Mouse (Mus musculus): ENCODE results near the gene Clic1. TPM values are rescaled to one million over a fixed set of nuclear protein-coding genes. Genes with fewer than 3 reads are reported as not detected.

Gene Clic1
- polyA plus RNA-seq, 1 experiment from 2014 or later, result 24.7 TPM

DNA sequence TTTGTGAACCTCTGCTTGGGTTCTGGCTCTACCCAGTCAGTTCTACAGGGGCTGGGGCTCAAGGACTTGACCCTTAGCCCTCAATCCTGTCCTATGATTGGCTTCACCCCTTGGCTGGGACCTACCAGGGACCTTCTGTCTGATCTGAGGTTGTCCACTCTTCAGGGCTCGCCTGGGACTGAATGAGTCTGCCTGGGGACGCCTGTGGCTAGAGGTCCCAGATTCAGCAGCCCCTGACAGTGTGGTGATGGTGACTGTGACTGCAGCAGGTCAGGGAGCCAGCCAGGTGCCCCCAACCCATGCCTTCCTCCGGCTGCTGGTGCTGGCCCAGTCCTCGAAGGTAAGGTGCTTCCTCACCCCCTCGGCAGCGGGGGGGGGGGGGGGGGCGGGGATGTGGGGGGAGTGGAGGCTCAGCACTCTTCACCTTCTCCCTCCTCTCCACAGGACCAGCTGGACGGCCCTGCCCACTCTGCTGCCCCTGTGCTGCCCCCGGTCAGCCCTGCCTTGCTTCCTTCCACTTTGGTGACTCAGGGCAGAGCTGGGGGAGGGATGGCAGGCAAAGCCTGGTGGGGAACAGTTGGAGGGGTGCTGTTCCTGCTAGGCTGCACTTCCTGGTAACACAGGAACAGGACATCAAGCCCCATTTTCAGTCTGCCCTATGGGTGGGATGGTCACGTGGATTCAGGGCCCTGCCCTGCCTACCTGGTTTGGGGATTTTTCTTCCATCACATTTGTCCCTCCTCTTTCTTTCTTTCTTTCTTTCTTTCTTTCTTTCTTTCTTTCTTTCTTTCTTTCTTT lies 24.9 kb upstream of the Clic1 start:
- ATAC-seq (ENCODE audit: low FRiP score), result no peak
- WGBS, result 69% methylated on average over 7 of the region's 10 CpGs
- no peaks in the 10 kb centered on the region for H3K27me3 ChIP-seq (ENCODE audit: control insufficient read depth, insufficient read depth, low read length)

DNA sequence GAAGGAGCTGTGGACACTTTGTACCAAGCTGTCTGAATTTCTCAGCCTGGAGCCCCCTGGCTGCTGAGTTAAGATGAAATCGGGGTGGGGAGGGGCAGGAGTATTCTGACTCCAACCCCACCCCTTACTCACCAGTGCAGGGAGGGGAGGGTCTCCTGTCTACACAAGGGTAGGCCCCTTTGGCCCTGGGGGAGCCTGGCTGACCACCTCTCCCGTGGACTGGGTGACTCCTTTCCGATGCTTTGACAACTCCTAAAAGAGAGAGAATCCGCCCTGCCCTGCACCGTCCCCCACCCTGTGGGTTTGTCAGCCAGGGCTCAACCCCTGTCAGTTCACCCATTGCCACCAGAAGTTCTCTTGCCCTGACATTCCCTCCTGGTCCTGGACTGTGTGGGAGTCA lies 23.6 kb upstream of the Clic1 start:
- Histone ChIP-seq H3K4me1 (replicated peaks; ENCODE audit: control insufficient read depth, insufficient read depth, low read length) (peaks cover 7% of the 10 kb centered on the region), H3K27me3 (ENCODE audit: control insufficient read depth, insufficient read depth, low read length) (no peaks in the 10 kb centered on the region), H3K9me3 (ENCODE audit: control insufficient read depth, low read length) (no peaks in the 10 kb centered on the region), H3K36me3 (replicated peaks; ENCODE audit: control insufficient read depth, insufficient read depth) (no peaks in the 10 kb centered on the region), H3K4me3 (replicated peaks; ENCODE audit: low read length) (no peak overlapping the region), H3K4me2 (replicated peaks) (no peak overlapping the region), H3K9ac (no peak overlapping the region), H3K27ac (no peak overlapping the region)
- DNase-seq (ENCODE audit: low spot score) (no peak), ATAC-seq (ENCODE audit: low FRiP score) (no peak)
- 75% methylated on average over 5 of the region's 5 CpGs for WGBS

More for the DNA sequence above, 24.9 kb upstream of the Clic1 start:
- DNase-seq (ENCODE audit: low spot score), result no peak
- Histone ChIP-seq H3K9ac (no peak overlapping the region), H3K4me1 (replicated peaks; ENCODE audit: control insufficient read depth, insufficient read depth, low read length) (peaks cover 6% of the 10 kb centered on the region), H3K9me3 (ENCODE audit: control insufficient read depth, low read length) (no peaks in the 10 kb centered on the region), H3K4me2 (replicated peaks) (no peak overlapping the region), H3K36me3 (replicated peaks; ENCODE audit: control insufficient read depth, insufficient read depth) (no peaks in the 10 kb centered on the region), H3K4me3 (replicated peaks; ENCODE audit: low read length) (no peak overlapping the region), H3K27ac (no peak overlapping the region)

DNA sequence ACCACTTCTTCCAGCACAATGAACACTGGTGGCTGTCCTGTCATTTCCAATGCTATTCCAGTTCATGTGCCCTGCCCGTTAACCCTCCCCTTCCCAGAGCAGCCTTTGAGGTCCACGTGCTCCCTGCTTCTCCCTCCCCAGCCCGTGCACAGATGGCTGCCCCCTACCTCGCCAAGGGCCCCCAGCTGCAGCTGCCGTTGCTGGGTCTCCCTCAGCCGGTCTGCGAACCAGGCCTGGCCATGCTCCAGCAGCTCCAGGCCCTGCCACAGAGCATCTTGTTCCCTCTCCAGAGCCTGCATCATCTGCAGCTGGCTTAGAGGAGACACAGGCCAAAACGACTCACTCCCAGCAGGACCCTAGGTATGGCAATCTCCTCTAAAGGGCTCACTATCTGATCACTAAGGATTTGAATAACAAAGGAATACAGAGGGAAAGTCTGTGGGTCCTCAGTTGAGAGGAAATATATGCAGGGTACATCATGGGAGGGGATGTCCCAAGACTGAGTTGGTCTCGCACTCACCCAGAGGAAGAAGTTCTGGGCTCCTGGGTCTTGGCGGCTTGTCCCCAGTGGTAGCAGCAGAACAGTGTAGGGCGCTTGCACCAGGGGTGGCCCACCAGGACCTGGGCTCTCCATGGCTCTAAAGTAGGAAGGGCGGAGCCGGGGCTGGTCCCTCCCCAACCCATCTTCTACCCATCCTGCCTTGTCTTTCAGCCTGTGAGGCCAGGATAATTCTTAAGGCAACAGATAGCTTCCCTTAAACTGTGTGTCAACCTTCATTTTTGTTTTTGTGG lies 22.3 kb upstream of the Clic1 start, which contains the start of gene Sapcd1:
Gene Sapcd1, minus strand, starts transcription at position 740 of the 792 bp plus-strand sequence.
- H3K4me3 ChIP-seq (replicated peaks; ENCODE audit: low read length), result no peak within 1 kb of the TSS
- WGBS, result 24% methylated on average over 13 of the region's 13 CpGs
- no peak within 1 kb of the TSS for H3K9ac ChIP-seq
- no peaks in the 10 kb centered on the region for H3K36me3 ChIP-seq (replicated peaks; ENCODE audit: control insufficient read depth, insufficient read depth)
- 0 out of 2 replicates have a peak within 1 kb of the TSS, but pooled peaks have one; percentile 2 for H3K4me2 ChIP-seq (replicated peaks)
- H3K27me3 ChIP-seq (ENCODE audit: control insufficient read depth, insufficient read depth, low read length), result no peaks in the 10 kb centered on the region
- no peaks in the 10 kb centered on the region for H3K9me3 ChIP-seq (ENCODE audit: control insufficient read depth, low read length)
- peaks cover 7% of the 10 kb centered on the region for H3K4me1 ChIP-seq (replicated peaks; ENCODE audit: control insufficient read depth, insufficient read depth, low read length)
- DNase-seq (ENCODE audit: low spot score) (peak; percentile 35), ATAC-seq (ENCODE audit: low FRiP score) (peak; percentile 51; the same call in 1 of the 2 replicates)
- peak within 1 kb of the TSS; percentile 54 for H3K27ac ChIP-seq

DNA sequence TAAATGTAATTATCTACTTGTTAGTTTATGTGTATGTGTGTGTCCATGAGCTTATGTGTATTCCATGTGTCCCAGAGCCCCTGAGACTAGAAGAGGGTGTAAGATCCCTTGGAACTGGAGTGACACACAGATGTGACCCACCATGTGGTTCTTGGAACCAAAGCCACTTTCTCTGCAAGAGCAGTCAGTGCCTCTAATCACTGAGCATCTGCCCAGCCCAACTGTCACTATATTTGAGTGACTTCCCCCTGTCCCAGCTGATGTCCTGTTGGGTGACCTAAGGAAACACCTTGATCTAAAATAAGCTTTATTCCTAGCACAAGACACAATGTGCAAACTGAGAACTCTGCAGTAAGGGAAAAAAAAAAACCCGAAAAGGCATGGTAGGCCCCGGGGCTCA lies 21.5 kb upstream of the Clic1 start:
- Histone ChIP-seq H3K27me3 (ENCODE audit: control insufficient read depth, insufficient read depth, low read length) (no peaks in the 10 kb centered on the region), H3K9me3 (ENCODE audit: control insufficient read depth, low read length) (no peaks in the 10 kb centered on the region), H3K9ac (no peak overlapping the region), H3K4me1 (replicated peaks; ENCODE audit: control insufficient read depth, insufficient read depth, low read length) (peaks cover 7% of the 10 kb centered on the region), H3K4me2 (replicated peaks) (no peak overlapping the region), H3K36me3 (replicated peaks; ENCODE audit: control insufficient read depth, insufficient read depth) (no peaks in the 10 kb centered on the region), H3K4me3 (replicated peaks; ENCODE audit: low read length) (no peak overlapping the region), H3K27ac (peak overlapping the region; percentile 26; the same call in 1 of the 2 replicates)
- ATAC-seq (ENCODE audit: low FRiP score) (no peak), DNase-seq (ENCODE audit: low spot score) (no peak)
- 90% methylated on average over 2 of the region's 2 CpGs for WGBS

DNA sequence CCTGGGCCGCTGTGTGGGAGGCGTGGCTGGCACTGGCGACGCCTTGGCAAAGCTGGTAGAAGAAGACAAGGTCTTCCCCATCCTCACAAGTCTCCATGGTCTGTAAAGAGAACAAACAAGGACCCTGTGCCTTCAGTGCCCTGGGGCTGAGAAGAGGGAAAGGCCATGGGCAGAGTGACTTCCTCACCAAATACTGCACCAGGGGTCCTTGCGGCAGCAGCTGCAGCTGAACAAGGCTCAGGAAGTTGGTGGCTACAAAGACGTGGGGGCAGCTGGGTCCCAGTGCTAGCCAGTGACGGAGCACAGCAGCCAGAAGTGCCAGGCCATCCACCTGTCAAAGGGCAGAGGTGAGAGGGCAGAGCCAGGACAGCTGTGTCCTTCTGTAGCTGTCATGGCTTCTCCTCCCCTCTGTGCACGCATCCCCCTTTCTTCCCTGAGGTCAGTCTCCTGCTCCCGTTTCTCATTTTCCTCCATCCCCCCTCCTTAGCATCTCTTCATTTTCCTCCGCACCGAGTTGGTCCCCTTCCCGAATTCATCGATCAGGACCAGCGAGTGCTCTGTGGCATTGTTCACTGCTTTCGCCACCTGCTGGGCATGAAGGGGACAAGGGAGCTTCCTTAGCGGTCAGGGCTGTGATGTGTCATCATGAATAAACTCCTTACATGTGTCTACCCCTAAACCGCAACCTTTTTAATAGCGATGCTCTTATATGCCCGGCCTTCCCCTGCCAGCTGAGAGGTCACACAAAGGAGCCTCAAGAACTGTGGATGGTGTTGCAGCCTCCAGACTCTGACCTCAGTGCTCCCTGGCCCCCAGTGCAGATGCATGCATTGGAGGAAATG lies 19.9 kb upstream of the Clic1 start:
- Histone ChIP-seq H3K4me3 (replicated peaks; ENCODE audit: low read length) (no peak overlapping the region; the same call in 1 of the 2 replicates), H3K9ac (peak overlapping the region; percentile 32; the same call in 1 of the 2 replicates), H3K4me2 (replicated peaks) (peak overlapping the region; percentile 44), H3K27me3 (ENCODE audit: control insufficient read depth, insufficient read depth, low read length) (no peaks in the 10 kb centered on the region), H3K9me3 (ENCODE audit: control insufficient read depth, low read length) (no peaks in the 10 kb centered on the region), H3K36me3 (replicated peaks; ENCODE audit: control insufficient read depth, insufficient read depth) (no peaks in the 10 kb centered on the region), H3K4me1 (replicated peaks; ENCODE audit: control insufficient read depth, insufficient read depth, low read length) (peaks cover 7% of the 10 kb centered on the region), H3K27ac (no peak overlapping the region)
- WGBS, result 26% methylated on average over 19 of the region's 19 CpGs
- DNase-seq (ENCODE audit: low spot score) (peak; percentile 51), ATAC-seq (ENCODE audit: low FRiP score) (no peak)

DNA sequence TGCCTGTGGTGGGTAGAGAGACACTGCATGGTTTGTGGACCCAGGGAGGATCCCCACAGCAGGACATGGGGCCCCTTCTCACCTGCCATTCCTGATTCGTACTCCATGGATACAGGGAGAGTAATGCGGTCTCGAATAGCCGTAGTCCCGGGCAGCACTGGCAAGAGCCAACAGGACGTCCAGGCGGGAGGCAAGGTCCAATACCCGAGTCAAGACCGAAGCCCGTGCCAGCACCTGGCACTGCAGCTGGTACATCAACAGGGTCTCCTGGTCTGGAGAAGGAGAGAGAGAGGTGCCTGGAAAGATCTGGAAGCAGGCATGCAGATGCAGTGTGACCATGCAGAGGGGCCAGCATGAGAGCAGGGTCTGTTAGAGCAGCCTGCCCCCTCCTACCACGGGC lies 18.5 kb upstream of the Clic1 start:
- Histone ChIP-seq H3K9me3 (ENCODE audit: control insufficient read depth, low read length) (no peaks in the 10 kb centered on the region), H3K4me2 (replicated peaks) (no peak overlapping the region), H3K27ac (no peak overlapping the region), H3K9ac (no peak overlapping the region), H3K4me1 (replicated peaks; ENCODE audit: control insufficient read depth, insufficient read depth, low read length) (peaks cover 7% of the 10 kb centered on the region), H3K36me3 (replicated peaks; ENCODE audit: control insufficient read depth, insufficient read depth) (no peaks in the 10 kb centered on the region), H3K27me3 (ENCODE audit: control insufficient read depth, insufficient read depth, low read length) (no peaks in the 10 kb centered on the region), H3K4me3 (replicated peaks; ENCODE audit: low read length) (no peak overlapping the region)
- 88% methylated on average over 11 of the region's 11 CpGs for WGBS
- no peak for ATAC-seq (ENCODE audit: low FRiP score)
- no peak for DNase-seq (ENCODE audit: low spot score)

DNA sequence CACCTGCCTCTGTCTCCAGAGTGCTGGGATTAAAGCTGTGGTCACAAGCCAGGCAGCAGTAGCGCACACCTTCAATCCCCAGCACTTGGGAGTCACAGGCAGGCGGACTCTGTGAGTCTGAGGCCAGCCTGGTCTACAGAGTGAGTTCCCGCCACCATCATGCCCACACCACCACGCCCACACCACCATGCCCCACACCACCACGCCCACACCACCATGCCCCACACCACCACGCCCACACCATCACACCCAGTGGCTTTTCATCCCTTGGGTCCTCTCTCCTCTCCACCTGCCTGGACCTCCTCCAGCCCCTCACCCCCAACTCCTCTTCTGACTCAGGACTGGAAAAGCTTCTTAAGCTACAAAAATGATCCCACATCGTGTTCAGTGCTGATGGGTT lies 17.9 kb upstream of the Clic1 start:
- Histone ChIP-seq H3K9ac (no peak overlapping the region), H3K4me2 (replicated peaks) (no peak overlapping the region), H3K27me3 (ENCODE audit: control insufficient read depth, insufficient read depth, low read length) (no peaks in the 10 kb centered on the region), H3K4me3 (replicated peaks; ENCODE audit: low read length) (no peak overlapping the region), H3K27ac (no peak overlapping the region), H3K36me3 (replicated peaks; ENCODE audit: control insufficient read depth, insufficient read depth) (no peaks in the 10 kb centered on the region), H3K4me1 (replicated peaks; ENCODE audit: control insufficient read depth, insufficient read depth, low read length) (peaks cover 7% of the 10 kb centered on the region), H3K9me3 (ENCODE audit: control insufficient read depth, low read length) (no peaks in the 10 kb centered on the region)
- 93% methylated on average over 7 of the region's 7 CpGs for WGBS
- no peak for DNase-seq (ENCODE audit: low spot score)
- no peak for ATAC-seq (ENCODE audit: low FRiP score)

DNA sequence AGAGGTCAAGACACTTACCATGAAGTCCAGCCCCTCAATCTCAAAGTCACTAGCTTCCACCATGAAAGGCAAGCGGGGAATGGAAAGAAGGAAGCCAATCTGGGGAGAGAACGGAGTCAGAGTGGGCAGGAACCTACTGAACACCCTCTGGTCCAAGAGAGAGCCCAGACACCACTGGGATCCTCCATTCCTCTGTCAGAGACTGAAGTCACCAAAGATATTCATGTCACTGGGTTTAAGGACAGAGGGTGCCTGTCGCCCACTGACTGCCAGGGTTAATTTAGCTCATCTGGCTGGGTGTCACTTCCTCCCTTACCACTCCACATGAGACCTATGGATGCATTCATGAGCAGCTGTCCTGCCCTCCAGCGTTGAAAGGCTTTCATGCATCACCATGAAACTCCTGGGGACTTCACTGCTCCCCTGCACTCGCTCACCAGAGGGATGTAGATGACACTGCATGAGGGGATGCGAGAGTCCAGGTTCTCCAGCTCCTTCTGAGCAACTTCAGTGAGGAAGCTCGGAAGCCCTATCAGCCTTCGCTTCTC lies 17.4 kb upstream of the Clic1 start:
- no peak for DNase-seq (ENCODE audit: low spot score)
- 71% methylated on average over 8 of the region's 8 CpGs for WGBS
- Histone ChIP-seq H3K4me2 (replicated peaks) (no peak overlapping the region), H3K27ac (no peak overlapping the region), H3K4me3 (replicated peaks; ENCODE audit: low read length) (no peak overlapping the region), H3K27me3 (ENCODE audit: control insufficient read depth, insufficient read depth, low read length) (no peaks in the 10 kb centered on the region), H3K4me1 (replicated peaks; ENCODE audit: control insufficient read depth, insufficient read depth, low read length) (peaks cover 6% of the 10 kb centered on the region), H3K36me3 (replicated peaks; ENCODE audit: control insufficient read depth, insufficient read depth) (no peaks in the 10 kb centered on the region), H3K9ac (no peak overlapping the region), H3K9me3 (ENCODE audit: control insufficient read depth, low read length) (no peaks in the 10 kb centered on the region)
- no peak for ATAC-seq (ENCODE audit: low FRiP score)

Measured in hindbrain, embryonic 14.5 days (tissue).